Mouse (Mus musculus) intestine, postnatal 0 days (tissue): ENCODE data around the gene Rpl22. TPM values are rescaled to one million over a fixed set of nuclear protein-coding genes. Genes with fewer than 3 reads are reported as not detected.
A peak's percentile ranks its signal among the peaks of the same experiment; 100 is the strongest.

Experiments used
- ATAC-seq: fragments of 200-750 bp; cut with Nextera tagmentation; 2 replicates; pipeline ENCODE4 v1.8.0; 2017; ENCODE audit warnings: mild to moderate bottlenecking, moderate TSS enrichment, moderate library complexity
- H3K27ac ChIP-seq: fragments of 300-500 bp; sonication (generic); 2 replicates; pipeline ENCODE4 v1.5.1; 2014; ENCODE audit warnings: mild to moderate bottlenecking, low read depth, low read length, moderate library complexity
- H3K27me3 ChIP-seq: fragments of 300-500 bp; sonication (generic); replicated peaks from 2 replicates; pipeline ENCODE4 v1.6.1; 2014; ENCODE audit warnings: low read length, mixed read lengths; ENCODE audit not compliant: control insufficient read depth, insufficient read depth
- H3K36me3 ChIP-seq: fragments of 300-500 bp; sonication (generic); 2 replicates; pipeline ENCODE4 v1.6.1; 2014; ENCODE audit warnings: mild to moderate bottlenecking, moderate library complexity; ENCODE audit not compliant: control insufficient read depth, insufficient read depth
- H3K4me1 ChIP-seq: fragments of 300-500 bp; sonication (generic); replicated peaks from 2 replicates; pipeline ENCODE4 v1.6.1; 2014; ENCODE audit warnings: antibody characterized with exemption, low read length, mixed read lengths; ENCODE audit not compliant: control insufficient read depth, insufficient read depth
- H3K4me2 ChIP-seq: fragments of 300-500 bp; sonication (generic); replicated peaks from 2 replicates; pipeline ENCODE4 v1.6.1; 2014; ENCODE audit warnings: low read depth, mild to moderate bottlenecking, moderate library complexity
- H3K4me3 ChIP-seq: fragments of 300-500 bp; sonication (generic); 2 replicates; pipeline ENCODE4 v1.5.1; 2014; ENCODE audit warnings: low read depth, low read length
- H3K9ac ChIP-seq: fragments of 300-500 bp; sonication (generic); 2 replicates; pipeline ENCODE4 v1.6.1; 2014; ENCODE audit warnings: mild to moderate bottlenecking, low read depth, low read length
- H3K9me3 ChIP-seq: fragments of 300-500 bp; sonication (generic); 2 replicates; pipeline ENCODE4 v1.6.1; 2016; ENCODE audit warnings: mixed run types; ENCODE audit not compliant: control insufficient read depth
- CTCF ChIP-seq: sonication (generic); IDR thresholded peaks from 2 replicates; pipeline ENCODE4 v1.5.1; 2016; ENCODE audit warnings: low read depth, mild to moderate bottlenecking, control low read depth, antibody characterized with exemption, moderate library complexity
- WGBS: fragments of 180-500 bp; shearing (Covaris S2); extraction: QIAGEN DNeasy Blood & Tissue Kit; methylation state at CpG from one replicate; pipeline ENCODE4 v1.1.7; 2014; 5-methylcytosine and 5-hydroxymethylcytosine counted together
- polyA plus RNA-seq: library from polyadenylated mRNA; unstranded; fragments of >200 nt; fragmentation: Nextera tagmentation; extraction: Ambion mirVana; gene quantifications from 2 replicates; pipeline ENCODE4 v1.2.1, GENCODE M21; 2015

Gene Rpl22
- polyA plus RNA-seq, 1 experiment from 2014 or later: 281 TPM

- WGBS: 90% methylated on average over 6 of the region's 6 CpGs
- no peak overlapping the region for H3K27ac ChIP-seq
- H3K4me1 ChIP-seq: no peaks in the 10 kb centered on the region
- no peaks in the 10 kb centered on the region for H3K9me3 ChIP-seq
- H3K4me2 ChIP-seq: no peak overlapping the region
- H3K27me3 ChIP-seq: no peaks in the 10 kb centered on the region
- no peak for ATAC-seq
- H3K9ac ChIP-seq: no peak overlapping the region
- TF ChIP-seq CTCF: no peak
- peaks cover 45% of the 10 kb centered on the region for H3K36me3 ChIP-seq
- H3K4me3 ChIP-seq: no peak overlapping the region
Observed at GRCm38 (mm10) chr4:152304685-152305084, 20.9 kb upstream of the Rpl22 start.

GRCm38 (mm10) chr4:152305991-152306390 is 19.6 kb upstream of the Rpl22 start:
- Histone ChIP-seq H3K4me2 (no peak overlapping the region), H3K4me1 (no peaks in the 10 kb centered on the region), H3K27me3 (no peaks in the 10 kb centered on the region), H3K9me3 (no peaks in the 10 kb centered on the region), H3K9ac (no peak overlapping the region), H3K27ac (no peak overlapping the region), H3K36me3 (peaks cover 35% of the 10 kb centered on the region), H3K4me3 (no peak overlapping the region)
- TF ChIP-seq CTCF: no peak
- ATAC-seq: no peak
- whole genome bisulfite sequencing: 76% methylated on average over 6 of the region's 6 CpGs

- no peak overlapping the region for H3K4me3 ChIP-seq
- peaks cover 14% of the 10 kb centered on the region for H3K27me3 ChIP-seq
- no peak for ATAC-seq
- 85% methylated on average over 9 of the region's 9 CpGs for WGBS
- H3K9ac ChIP-seq: no peak overlapping the region
- no peak overlapping the region for H3K4me2 ChIP-seq
- no peak overlapping the region for H3K27ac ChIP-seq
- no peaks in the 10 kb centered on the region for H3K9me3 ChIP-seq
- H3K4me1 ChIP-seq: no peaks in the 10 kb centered on the region
- no peak for TF ChIP-seq CTCF
- peaks cover 28% of the 10 kb centered on the region for H3K36me3 ChIP-seq
Observed at GRCm38 (mm10) chr4:152307542-152307941, 18.0 kb upstream of the Rpl22 start.

- WGBS: 4% methylated on average over 14 of the region's 14 CpGs
- H3K9me3 ChIP-seq: no peaks in the 10 kb centered on the region
- H3K4me2 ChIP-seq: peak overlapping the region; percentile 67
- no peak overlapping the region for H3K9ac ChIP-seq
- no peaks in the 10 kb centered on the region; the same call in 1 of the 2 replicates for H3K4me1 ChIP-seq
- no peak for ATAC-seq
- H3K4me3 ChIP-seq: peak overlapping the region; percentile 34
- peaks cover 56% of the 10 kb centered on the region for H3K27me3 ChIP-seq
- no peak for TF ChIP-seq CTCF
- H3K27ac ChIP-seq: no peak overlapping the region
- peaks cover 6% of the 10 kb centered on the region; the same call in 1 of the 2 replicates for H3K36me3 ChIP-seq
Observed at GRCm38 (mm10) chr4:152312186-152312585, 13.4 kb upstream of the Rpl22 start.

- under 1% methylated on average over 29 of the region's 29 CpGs for WGBS
- Histone ChIP-seq H3K9me3 (no peaks in the 10 kb centered on the region), H3K9ac (no peak overlapping the region), H3K36me3 (peaks cover 6% of the 10 kb centered on the region; the same call in 1 of the 2 replicates), H3K27me3 (peaks cover 64% of the 10 kb centered on the region), H3K4me2 (peak overlapping the region; percentile 67), H3K27ac (no peak overlapping the region), H3K4me1 (no peaks in the 10 kb centered on the region; the same call in 1 of the 2 replicates), H3K4me3 (peak overlapping the region; percentile 34)
- no peak for TF ChIP-seq CTCF
- ATAC-seq: 0 out of 2 replicates have a peak, but pooled peaks have one; percentile 23
Observed at GRCm38 (mm10) chr4:152313211-152313632, 12.3 kb upstream of the Rpl22 start.

- Histone ChIP-seq H3K4me1 (no peaks in the 10 kb centered on the region; the same call in 1 of the 2 replicates), H3K36me3 (0 out of 2 replicates have a peak, but pooled peaks cover 1% of the 10 kb centered on the region), H3K9ac (no peak overlapping the region), H3K4me2 (peak overlapping the region; percentile 67; the same call in 1 of the 2 replicates), H3K9me3 (no peaks in the 10 kb centered on the region), H3K27ac (no peak overlapping the region), H3K27me3 (peaks cover 64% of the 10 kb centered on the region), H3K4me3 (no peak overlapping the region)
- peak; percentile 22; the same call in 1 of the 2 replicates for ATAC-seq
- TF ChIP-seq CTCF: peak; percentile 61
Observed at GRCm38 (mm10) chr4:152313934-152314333, 11.6 kb upstream of the Rpl22 start.
